Mouse (Mus musculus): Measurements from ENCODE around the gene Scarb1.
"Not testable (repeated sequence)": the region's sequence is repeated elsewhere in the genome, so short reads cannot be mapped to it uniquely, and the experiment has no call there.

The Scarb1 gene

GRCm38 (mm10) chr5:125340547-125341262 lies at the start of gene Scarb1:
Gene Scarb1, minus strand, starts transcription at chr5:125341094.
- peak; percentile 92 for DNase-seq

- peak; percentile 93 for DNase-seq
These were observed 48.9 kb upstream of the Scarb1 start, which contains the start of gene Ubc for GRCm38 (mm10) chr5:125389579-125390441. Gene Ubc, minus strand, starts transcription at chr5:125390202.

GRCm38 (mm10) chr5:125389131-125389578 lies 48.3 kb upstream of the Scarb1 start, which contains the start of gene Gm10382:
Gene Gm10382, plus strand, starts transcription at chr5:125389322.
- DNase-seq: peak; percentile 86

- no peak for DNase-seq
These were observed 47.6 kb upstream of the Scarb1 start for GRCm38 (mm10) chr5:125388358-125389092.

- DNase-seq: not testable (repeated sequence)
These were observed 46.4 kb upstream of the Scarb1 start for GRCm38 (mm10) chr5:125387295-125387694.

GRCm38 (mm10) chr5:125385215-125385940 lies 44.5 kb upstream of the Scarb1 start:
- DNase-seq: no peak

GRCm38 (mm10) chr5:125384512-125385214 lies 43.8 kb upstream of the Scarb1 start:
- no peak for DNase-seq

GRCm38 (mm10) chr5:125383637-125384420 lies 42.9 kb upstream of the Scarb1 start:
- DNase-seq: no peak

GRCm38 (mm10) chr5:125382673-125383558 lies 42.0 kb upstream of the Scarb1 start:
- peak; percentile 80 for DNase-seq

- DNase-seq: no peak
These were observed 41.2 kb upstream of the Scarb1 start for GRCm38 (mm10) chr5:125381954-125382672.

- no peak for DNase-seq
These were observed 38.0 kb upstream of the Scarb1 start for GRCm38 (mm10) chr5:125378919-125379318.

- no peak for DNase-seq
These were observed 36.3 kb upstream of the Scarb1 start for GRCm38 (mm10) chr5:125377214-125377613.

GRCm38 (mm10) chr5:125375871-125376270 lies 35.0 kb upstream of the Scarb1 start:
- no peak for DNase-seq

- DNase-seq: no peak
These were observed 31.1 kb upstream of the Scarb1 start for GRCm38 (mm10) chr5:125372027-125372426.

- no peak for DNase-seq
These were observed 30.2 kb upstream of the Scarb1 start for GRCm38 (mm10) chr5:125370950-125371693.

- peak; percentile 74 for DNase-seq
These were observed 27.7 kb upstream of the Scarb1 start for GRCm38 (mm10) chr5:125368568-125368967.

GRCm38 (mm10) chr5:125368156-125368555 lies 27.3 kb upstream of the Scarb1 start:
- DNase-seq: no peak

- DNase-seq: no peak
These were observed 24.0 kb upstream of the Scarb1 start for GRCm38 (mm10) chr5:125364851-125365429.

Measured in embryo, embryonic 11 days (tissue).